Mouse (Mus musculus) adipocyte (in vitro differentiated cells): ENCODE data around the gene Colec11.

Source experiments
- DNase-seq: peaks from one replicate; pipeline ENCODE4 v3.0.0-alpha.2; 2016; ENCODE audit warnings: low spot score

The Colec11 gene

DNA sequence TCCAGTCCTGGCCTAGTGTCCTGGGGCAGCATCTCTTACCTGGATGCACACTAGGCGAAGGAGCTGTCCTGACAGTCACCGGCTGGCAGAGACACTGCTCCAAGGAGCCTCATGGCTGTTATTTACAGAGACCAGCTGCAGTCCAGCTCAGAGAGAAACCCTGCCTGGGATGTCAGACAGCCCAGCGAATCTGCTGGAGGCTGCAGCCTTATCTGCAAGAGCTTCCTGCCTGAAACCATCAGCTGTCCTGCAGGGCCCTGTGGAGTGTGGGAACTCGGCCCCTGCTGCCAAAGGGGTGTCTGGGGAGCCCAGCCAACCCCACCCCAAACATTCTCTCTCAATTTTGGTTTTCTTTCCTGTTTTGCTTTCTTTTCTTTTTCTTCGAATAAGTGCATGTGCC, at the start of gene Colec11:
Gene Colec11 (minus strand): TSS at position 183 of the 400 bp plus-strand sequence.
- no peak for DNase-seq

GRCm38 (mm10) chr12:28667287-28667686, 44.1 kb upstream of the Colec11 start:
- no peak for DNase-seq

DNA sequence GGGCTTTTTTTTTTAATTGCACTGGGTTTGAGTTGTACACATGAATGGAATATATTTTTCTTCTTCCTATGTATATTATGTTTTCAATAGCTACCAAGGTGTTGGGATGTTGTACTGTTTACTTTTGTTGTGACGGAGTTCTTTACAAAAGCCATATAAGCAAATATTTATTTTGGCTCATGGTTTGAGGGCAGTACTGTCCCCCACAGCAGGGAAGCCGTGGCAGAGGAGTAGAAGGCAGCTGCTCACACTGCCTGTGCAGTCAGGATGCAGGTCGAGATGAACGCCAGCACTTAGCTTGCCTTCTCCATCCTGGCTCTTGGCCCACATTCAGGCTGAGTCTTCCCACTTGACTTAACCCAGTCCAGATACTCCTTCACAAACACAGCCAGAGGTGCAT, 43.6 kb upstream of the Colec11 start:
- DNase-seq, result no peak

DNA sequence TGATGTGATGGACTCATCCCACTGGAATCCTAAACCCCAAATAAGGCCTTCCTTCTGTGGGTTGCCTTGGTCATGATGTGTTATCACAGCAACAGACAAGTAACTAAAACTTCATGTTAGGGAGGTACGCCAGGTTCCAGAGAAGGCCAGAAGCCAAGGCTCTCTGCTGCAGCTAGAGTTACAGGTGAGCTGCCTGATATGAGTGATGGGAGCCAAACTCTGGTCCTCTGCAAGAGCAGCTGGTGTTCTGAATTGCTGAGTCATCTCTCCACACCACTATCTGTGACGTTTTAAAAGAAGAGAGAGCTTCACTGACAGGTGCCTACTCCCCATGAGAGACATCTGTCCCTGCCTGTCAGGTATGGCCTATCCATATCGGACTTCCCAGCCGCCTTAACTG, 39.5 kb upstream of the Colec11 start:
- no peak for DNase-seq

- DNase-seq, result peak; percentile 86
Observed at GRCm38 (mm10) chr12:28649141-28650110, 26.2 kb upstream of the Colec11 start, which contains the start of gene Rnaseh1. Gene Rnaseh1 (plus strand): TSS chr12:28649602.

GRCm38 (mm10) chr12:28638778-28639177, 15.6 kb upstream of the Colec11 start:
- no peak for DNase-seq

GRCm38 (mm10) chr12:28636543-28636942, 13.4 kb upstream of the Colec11 start:
- DNase-seq, result no peak

DNA sequence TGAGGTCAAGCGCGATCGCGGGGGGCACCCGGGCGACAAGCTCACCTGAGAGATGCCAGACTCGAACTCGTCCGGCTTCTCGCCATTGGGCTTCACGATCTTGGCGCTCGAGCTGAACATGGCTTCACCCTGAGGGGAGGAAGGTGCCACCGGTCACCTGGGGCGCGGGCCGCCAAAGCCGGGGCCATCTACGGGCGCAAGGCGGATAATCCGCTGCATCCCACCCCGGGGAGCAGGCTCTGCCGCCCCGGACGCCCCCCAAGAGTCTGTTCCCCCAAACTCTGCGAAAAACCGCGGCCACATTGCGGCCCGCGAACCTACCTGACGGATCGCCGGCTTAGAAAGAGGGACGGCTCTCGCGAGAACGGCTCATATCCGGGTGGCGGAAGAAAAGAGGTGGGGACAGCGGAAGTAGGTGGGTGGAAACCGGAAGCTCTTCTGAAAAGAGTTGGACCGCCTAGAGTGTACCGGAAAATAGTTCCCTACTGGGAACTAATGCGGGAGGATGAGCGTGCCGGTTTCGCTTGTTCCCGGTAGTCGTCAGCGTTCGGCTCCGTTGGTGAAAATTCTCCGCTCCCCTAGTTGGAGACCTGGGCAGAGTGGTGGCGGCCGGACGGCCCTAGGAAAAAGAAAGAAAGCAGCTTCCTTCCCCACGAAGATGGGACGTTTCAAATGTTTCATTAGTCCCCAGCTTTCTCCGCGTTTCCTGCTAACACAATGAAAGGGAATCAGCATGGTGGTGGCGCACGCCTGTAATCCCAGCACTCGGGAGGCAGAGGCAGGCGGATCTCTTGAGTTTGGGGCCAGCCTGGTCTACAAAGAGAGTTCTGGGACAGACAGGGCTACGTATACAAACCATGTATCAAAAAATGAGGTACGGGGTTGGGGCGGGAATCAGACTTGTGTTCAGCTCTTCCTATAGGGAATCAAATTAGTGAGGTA, 12.6 kb upstream of the Colec11 start, which contains the start of gene Rps7:
Gene Rps7 (minus strand): TSS at position 419 of the 942 bp plus-strand sequence.
- peak; percentile 96 for DNase-seq

- peak; percentile 26 for DNase-seq
Observed at GRCm38 (mm10) chr12:28635058-28635534, 11.9 kb upstream of the Colec11 start.

GRCm38 (mm10) chr12:28628436-28628835, 5.3 kb upstream of the Colec11 start:
- DNase-seq, result no peak

DNA sequence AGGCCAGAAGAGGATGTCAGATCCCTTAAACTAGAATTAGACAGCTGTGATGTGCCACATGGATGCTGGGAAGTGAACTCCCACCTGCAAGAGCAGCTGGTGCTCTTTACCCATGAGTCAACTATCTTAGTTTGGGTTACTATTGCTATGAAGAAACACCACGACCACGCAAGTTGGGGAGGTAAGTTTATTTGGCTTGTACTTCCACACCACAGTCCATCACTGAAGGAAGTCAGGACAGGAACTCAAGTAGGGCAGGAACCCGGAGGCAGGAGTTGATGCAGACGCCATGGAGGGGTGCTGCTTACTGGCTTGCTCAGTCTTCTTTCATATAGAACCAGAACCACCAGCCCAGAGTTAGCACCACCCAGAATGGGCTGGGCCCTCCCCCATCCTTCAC, 3.9 kb upstream of the Colec11 start:
- no peak for DNase-seq

GRCm38 (mm10) chr12:28625407-28625806, 2.2 kb upstream of the Colec11 start:
- no peak for DNase-seq

DNA sequence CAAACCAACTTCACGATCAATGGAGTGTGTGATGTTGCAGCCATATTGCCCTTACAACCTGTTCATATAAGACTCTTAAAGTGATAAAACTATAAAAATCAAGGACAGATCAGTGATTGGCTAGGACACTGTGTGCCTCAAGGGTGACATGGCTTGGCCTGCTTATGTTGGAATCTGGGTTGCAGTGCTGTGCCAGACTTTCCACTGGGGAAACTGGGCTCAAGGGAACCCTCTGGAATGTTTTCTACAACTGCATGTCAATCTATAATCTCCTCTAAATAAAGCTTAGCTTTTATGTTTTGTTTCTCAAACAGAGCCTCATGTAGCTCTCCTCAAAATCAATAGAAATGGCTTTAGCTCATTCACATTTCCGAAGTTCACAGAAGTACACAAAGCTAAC, 1.1 kb upstream of the Colec11 start:
- DNase-seq, result peak; percentile 52

- no peak for DNase-seq
Observed at GRCm38 (mm10) chr12:28622641-28623040, 536 bp downstream of the Colec11 start.

DNA sequence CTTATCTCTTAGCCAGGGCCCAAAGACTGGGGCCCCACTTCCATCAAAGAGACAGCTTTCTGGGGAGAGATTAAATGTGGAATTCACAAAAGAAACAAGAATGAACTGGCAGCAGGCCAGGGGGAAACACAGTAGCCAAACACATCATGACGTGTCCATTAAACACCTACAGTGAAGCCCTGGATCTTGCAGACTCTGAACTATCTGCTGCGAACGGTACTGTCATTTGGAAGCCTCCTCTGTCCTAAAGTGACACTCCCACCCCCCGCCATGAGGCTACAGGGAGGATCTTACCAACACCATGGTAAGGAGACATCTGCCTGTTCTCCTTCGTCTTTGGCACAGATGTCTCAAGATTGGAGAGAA, 1.0 kb downstream of the Colec11 start:
- no peak for DNase-seq

GRCm38 (mm10) chr12:28621451-28622166, 1.6 kb downstream of the Colec11 start:
- no peak for DNase-seq

- no peak for DNase-seq
Observed at GRCm38 (mm10) chr12:28617297-28617696, 5.9 kb downstream of the Colec11 start.

DNA sequence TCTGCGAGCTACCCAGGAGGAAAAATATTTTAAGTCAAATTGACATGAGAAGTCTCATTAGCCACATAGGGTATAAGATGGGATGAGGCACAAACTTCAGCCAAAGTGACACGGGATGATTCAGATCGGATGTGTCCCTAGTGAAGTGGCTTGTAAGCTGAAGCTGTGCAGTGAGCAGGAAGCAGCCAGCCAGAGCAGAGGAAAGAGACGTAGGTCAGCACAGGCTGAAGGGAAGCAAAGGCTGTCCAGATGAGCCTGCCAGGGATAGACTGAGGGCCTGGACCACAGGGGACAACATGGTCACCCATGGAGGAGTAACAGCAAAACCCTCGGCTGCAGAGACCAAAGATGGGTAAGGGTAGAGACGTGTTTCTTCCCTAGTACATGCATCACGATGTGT, 8.8 kb downstream of the Colec11 start:
- DNase-seq, result no peak

DNA sequence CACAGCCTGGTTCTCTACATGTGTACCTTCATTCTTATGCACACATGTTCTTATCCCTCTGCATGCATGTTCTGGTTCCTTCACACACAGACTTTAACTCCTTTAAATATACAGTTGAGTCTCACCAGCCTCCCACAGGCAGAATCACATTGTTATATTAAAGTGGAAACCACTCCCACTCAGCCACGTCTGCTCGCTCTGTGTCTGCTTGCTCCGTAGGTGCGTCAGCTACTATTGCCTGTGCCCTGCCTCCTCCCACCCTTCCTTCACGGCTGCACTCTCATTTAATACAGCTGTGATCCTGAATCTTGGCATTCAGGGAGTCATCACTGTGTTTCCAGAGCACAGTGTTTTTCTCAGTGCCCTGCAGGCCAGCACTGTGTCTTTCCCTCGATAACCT, 10.8 kb downstream of the Colec11 start:
- DNase-seq, result no peak

DNA sequence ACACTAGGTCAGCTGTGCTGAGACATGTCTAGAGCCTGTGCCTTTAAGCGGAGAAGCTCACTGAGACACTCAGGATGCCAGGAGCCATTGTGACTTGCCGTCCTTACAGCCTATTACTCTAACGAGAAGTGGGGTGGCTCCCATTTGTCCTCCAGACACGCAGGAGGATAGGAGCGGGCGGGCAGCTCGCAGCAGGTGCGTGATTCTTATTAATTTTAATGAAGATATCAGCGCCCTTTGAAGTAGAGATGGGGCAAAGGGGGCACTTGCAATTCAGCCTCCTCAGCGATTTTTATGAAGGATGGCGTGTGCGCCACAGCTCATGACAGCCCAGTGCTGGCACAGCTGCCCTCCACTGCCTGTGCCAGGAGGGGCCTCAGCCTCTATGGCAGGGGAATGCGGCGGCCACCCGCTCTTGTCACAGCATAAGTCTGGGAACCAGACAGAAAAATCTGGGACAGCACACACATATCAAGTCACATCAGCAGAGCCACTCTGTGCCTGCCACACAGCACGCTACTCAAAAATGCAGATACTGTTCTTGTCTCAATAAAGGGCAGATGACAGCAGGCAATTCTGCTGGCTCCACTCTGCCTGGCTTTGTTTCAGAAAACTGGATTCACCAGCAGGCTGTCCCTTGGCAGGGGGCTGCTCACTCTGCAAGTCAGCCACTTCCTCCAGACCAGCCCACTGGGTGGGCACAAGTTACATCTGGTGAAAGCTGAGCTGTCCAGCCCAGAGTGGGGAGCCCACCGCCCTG, 15.5 kb downstream of the Colec11 start:
- DNase-seq, result no peak

- DNase-seq, result no peak
Observed at GRCm38 (mm10) chr12:28603494-28603893, 19.7 kb downstream of the Colec11 start.
